Mouse (Mus musculus) cerebellum, postnatal 10 days (tissue): ENCODE results near the gene Eif2s2.
A peak's percentile ranks its signal among the peaks of the same experiment; 100 is the strongest.
"Not testable (repeated sequence)": the region's sequence is repeated elsewhere in the genome, so short reads cannot be mapped to it uniquely, and the experiment has no call there.

Experiments
- DNase-seq, 2 experiments: peaks; one replicate each; pipeline ENCODE4 v3.0.0; 2021; ENCODE audit warnings: mixed read lengths in 2 of 2

Gene Eif2s2

DNA sequence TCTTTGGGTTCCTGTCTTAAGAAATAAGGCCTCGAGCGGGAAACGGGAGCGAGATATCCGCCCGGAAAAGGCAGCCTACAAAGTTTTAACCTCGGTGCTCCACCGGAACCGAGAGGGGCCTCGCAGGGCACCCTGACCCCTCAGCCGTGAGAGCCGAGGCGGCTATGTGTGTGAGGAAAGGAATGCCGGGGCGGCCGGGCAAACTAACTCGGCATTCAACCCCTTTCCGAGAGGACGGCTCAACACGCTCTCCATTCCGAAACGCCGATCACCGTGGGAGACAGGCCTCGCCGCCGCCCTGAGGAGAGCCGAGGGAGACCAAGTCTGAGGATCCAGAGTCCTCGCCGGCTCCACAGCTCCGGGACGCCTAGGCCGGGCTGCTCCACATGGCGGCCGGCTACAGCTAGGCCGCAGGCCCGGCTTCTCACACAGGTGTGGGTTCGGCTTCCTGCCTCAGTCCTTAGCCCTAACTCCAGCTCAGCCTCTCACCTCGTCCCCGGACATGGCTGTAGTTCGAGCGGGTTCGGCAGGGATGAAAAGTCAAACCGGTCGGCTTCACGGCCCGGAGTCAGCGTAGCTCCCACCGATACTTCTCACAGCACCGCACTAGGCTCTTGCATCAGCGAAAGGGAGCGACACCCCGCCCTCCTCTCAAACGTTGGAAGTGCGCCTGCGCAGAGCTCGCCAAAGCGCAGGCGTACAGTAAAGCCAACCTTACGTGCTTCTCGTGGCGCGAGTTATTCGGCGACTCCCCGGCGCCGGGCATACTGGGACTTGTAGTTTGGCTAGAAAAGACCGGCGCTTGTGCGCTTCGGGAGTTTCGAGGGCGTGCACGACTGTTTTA is at the start of gene Eif2s2:
Gene Eif2s2 (minus strand): TSS at position 735 of the 844 bp plus-strand sequence.
- DNase-seq, result peak; percentile 96 to 98

DNA sequence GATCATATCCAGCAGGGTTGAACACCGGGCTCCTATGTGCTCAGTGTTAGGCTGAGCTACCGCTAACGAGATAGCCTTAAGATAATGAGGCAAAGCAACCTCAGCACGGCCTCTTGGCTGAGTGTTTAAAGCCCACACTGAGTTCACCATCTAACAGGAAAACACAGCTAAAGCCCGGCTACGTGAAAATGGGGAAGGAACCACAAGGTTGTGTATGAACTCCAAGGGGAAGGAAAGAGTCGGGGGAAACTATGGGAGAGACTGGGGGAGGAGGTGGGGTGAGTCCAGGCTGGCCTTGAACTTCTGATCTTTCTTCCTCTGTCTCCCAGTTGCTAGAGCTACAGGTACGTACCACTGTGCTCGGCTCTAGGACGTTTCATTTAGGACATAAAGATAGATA is 49.2 kb upstream of the Eif2s2 start:
- no peak for DNase-seq

DNA sequence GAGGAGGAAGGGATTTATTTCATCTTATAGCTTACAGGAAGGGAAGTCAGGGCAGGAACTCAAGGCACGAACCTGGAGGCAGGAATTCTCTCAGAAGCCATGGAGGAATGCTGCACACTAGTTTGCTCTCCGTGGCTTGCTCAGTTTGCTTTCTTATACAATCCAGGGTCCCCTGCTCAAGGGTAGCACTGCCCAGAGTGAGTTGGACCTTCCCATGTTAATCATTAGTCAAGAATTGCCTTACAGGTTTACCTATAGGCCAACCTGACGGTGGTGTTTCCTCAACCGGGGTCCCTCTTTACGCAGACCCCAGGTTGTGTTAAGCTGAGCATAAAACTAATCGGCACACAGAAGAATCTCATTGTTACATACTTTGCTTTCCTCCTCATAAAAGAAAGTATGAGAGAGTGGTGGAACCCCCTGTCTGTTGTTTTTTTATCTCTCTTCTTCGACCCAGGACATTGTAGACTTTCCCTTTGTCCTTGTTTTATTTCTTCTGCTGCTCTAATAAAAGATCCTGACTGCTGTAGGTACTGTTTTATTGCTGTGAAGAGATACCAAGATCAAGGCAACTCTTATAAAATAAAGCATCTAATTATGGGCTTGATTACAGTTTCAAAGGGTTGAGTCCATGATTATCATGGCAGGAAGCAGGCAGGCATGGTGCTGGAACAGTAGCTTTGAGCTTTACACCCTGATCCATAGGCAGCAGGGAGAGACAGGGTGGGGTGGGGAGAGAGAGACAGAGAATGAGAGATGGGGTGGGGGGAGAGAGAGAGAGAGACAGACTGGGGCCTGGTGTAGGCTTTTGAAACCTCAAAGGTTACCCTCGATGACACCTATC is 45.0 kb upstream of the Eif2s2 start:
- DNase-seq, result no peak

DNA sequence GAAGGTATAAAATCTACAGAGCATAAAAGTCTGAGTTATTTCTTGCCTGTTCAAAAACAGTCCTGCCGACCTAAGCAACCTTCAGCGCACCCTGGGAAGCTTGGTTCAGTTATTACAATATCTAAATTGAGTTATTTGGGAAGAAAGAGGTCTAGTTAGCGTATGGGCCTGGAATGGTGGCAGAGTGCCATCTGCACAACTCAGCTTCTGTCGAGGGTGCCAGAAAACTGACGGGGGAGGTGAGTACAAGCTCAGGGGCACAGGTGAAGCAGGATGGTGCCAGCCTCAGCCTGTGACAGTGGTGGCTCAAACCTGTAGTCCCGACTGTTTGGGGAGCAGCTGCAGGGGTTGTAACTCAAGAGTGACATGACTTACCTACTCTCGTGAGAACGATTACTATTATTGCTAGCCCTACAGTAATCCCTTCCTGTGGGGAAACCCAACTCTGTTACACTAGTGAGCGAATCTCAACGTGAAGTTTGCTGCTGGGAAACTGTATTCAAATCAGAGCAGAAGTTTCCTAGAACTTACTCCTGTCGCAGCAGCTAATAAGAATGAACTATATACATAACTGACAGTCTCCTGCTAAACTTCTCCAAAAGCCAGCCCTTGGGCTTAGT is 43.9 kb upstream of the Eif2s2 start:
- DNase-seq, result peak; percentile 47 to 55

DNA sequence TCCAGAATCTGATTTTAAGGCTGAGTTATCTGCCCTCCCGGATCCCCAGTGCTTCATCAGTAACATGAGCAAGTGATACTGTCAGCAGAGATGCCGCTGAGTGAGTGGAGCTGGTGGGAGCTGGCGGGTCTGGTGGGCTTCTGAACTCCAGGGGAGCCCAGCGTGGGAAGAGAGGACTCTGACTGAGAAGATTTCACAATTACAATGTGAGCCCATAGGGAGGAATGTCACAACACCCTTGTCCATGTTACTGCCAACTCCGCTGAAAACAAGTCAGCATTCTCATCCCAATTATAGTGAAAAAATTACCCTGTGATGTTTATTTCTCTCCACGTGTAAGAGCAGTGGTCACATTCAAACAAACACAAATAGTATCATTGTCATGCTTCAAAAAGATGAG is 43.4 kb upstream of the Eif2s2 start:
- DNase-seq, result no peak

DNA sequence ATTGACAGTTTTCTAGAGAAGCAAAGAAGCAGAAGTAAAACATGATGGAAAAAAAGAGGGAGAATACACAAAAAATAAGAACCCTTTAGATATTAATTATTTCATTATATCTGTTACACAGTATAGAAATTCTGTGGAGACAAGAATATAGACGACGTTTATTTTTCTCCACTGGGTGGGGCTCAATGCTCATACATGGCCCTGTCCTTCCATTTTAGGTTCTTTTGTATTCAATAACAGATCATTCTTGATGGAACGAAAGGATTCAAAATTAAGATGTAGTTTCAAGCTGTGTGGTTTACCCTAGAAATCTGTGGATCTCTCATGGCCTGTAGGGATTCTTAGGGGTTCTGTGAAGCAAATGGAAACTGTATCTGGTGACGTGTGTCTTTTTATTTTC is 41.1 kb upstream of the Eif2s2 start:
- peak; percentile 29 to 31 for DNase-seq

DNA sequence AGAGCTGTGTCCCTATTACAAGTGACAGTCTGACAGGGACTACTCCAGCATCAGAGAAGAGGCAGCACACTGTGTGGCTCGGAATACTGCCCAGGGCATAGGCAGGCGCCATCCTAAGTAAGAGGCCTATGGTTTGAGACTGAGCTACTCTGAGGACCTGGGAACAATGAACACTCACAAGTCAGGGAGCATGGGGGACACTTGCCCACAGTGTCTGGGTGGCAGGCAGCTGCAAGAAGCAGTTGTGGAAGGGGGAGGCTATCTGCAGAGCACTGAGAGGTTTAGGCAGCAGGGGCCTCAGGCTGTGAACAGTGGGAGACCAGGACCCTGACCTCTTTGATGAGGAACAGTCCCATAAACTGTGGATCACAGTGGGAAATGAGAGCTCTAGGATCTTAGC is 35.6 kb upstream of the Eif2s2 start:
- peak in 1 of 2 experiments; percentile 58 for DNase-seq

DNA sequence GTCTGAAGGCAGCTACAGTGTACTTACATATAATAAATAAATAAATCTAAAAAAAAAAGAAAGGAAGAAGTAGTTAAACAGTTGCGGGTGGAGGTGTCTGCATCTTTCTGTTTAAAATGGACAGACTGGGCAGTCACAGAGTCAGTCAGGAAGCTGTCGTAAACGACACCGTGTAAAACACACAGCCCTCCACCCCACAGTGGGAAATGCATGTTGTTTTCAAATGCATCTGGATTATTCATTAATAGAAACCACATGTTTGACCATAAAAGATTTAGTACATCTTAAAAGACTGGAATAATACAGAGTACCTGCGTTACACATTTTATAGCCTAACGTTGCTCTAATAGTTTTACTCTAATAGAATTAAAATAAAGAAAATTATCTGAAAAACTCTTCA is 34.1 kb upstream of the Eif2s2 start:
- DNase-seq, result no peak

DNA sequence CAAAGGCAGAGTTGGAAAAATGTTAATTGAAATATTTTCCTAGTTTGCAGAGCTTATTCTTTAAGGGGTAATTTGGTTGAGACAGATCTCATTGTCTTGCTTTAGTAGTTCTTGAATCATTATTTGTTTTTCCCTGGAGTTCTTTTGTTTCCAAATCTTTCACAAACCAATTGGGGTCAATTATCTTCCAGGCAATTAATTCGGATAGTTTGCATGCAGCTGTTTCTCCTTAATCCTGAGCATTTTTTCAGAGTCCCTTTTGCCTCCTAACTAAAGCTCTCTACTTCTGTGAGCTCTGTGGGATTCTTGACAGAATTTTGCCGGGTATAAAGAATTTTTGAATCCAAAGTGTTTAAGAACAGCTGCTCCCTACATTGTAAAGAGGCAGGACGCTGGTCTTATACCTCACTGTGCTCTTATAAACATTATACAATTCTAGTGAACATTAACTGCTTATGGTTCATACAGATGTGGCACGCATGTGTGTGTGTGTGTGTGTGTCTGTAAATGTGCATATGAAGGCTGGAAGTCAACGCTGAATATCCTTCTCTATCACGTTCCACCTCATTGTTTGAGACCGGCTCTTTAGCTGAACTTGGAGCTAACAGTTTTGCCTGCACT is 32.8 kb upstream of the Eif2s2 start:
- no peak for DNase-seq

DNA sequence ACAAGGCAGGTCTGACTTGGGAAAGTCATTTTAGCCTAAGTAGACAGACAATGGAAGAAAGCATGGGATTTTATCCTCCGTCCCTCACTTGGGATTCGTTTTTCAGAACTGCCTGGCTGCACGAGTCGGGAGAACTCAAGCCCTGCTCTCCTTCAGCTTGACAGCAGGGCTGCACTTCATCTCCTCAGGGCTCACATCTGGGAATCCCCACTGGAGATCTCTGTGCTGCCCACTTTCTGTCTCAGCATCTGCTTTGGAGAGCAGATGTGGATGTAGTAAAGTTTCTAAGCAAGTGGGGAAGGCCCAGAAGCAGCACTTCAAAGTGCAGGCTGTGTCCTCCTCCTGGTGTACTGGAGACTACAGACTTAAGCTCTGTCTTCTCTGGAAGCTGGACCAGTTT is 29.4 kb upstream of the Eif2s2 start:
- DNase-seq, result not testable (repeated sequence)

DNA sequence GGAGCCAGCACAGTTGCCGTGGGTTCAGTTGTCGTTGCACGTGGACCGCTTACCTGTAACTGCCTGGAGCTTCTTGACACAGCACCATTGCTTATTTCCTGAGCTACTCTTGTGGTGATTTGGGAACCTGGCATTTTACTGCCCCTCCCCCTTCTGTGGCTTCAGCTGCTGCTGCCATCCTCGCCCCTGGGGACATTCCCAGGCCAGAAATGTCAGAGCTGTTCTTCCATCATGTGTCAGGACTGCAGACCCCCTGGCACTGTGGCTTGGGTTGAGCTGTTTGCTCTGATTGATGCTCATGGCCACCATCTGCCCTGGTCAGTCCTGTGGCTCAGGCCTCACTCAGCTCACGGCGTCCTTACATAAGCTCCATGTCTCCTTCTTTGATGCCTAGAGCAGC is 28.2 kb upstream of the Eif2s2 start:
- peak; percentile 74 to 77 for DNase-seq

DNA sequence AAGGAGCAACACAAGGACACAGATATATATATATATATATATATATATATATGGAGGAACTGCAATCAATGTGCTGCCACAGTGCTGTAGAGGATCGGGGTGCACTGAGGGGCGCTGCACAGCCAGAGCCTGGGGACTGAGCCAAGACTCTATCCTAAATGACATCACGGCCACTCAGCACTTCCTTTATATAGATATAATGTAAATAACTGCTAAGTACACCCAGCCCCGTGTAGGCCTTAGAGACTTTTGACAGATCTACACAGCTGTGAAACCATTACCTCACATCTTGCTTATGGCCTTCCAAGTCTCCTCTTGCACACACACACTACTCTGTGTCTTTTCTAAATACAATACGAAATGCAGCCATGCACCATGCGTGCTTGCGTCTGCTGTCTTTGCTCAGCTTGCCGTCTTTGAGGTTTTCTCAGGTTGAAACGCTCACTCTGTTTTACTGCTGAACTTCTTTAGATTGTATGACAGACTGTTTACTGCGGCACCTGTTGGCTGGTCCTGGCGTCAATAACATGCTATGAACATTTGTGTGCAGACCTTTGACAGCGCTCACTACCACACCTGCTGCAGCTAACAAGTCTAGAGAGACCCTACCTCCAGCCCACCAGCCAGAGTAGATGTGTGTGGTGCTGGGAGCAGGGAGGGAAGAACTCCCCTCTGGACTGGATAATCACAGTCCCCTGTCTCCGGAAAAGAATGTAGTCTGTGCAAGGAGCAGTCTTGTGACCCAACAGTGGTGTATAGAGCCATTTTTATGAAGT is 25.3 kb upstream of the Eif2s2 start:
- no peak for DNase-seq

DNA sequence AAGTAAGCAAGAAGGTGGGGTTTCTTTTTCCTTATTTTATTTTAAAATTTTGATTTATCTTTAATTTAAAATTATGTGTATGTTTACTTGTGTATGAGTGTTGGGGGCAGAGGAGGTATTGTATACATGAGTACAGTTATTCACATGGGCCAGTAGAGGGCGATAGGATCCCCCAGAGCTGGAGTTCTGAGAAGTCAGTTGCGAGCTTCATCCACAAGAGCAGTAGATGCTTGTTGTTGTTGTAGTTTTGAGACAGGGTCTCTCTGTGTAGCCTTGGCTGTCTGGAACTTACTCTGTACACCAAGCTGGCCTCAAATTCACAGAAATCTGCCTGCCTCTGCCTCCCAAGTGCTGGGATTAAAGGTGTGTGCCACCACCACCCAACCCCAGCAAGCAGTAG is 23.8 kb upstream of the Eif2s2 start:
- peak; percentile 49 to 62 for DNase-seq

DNA sequence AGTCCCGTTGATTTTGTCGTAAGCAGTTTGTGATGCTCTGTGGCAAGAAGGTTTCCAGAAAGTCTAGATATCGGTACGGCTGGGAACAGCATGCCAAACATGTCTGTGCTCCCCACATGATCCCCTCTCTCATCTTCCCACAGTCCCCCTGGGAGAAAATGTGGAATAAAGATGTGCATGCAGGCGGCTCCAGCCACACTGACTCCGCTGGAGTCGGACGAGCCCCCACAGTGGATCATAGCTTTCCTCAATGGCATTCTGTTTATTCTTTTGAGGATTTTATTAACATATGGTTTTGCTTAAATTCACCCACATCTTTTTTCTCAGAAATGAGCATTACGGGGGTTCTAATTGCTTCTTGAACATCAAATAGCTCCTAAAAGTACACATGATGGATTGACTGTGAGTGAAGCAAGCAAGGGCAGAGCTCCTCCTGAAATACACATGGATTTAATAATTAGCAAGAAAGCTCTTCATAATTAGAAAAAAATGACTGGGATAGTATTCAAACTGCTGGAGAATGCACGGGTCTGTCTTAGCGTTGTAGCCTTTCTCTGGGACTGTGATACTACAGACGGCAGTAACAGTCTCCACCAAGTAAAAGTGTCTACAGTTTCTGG is 23.3 kb upstream of the Eif2s2 start:
- DNase-seq, result no peak

DNA sequence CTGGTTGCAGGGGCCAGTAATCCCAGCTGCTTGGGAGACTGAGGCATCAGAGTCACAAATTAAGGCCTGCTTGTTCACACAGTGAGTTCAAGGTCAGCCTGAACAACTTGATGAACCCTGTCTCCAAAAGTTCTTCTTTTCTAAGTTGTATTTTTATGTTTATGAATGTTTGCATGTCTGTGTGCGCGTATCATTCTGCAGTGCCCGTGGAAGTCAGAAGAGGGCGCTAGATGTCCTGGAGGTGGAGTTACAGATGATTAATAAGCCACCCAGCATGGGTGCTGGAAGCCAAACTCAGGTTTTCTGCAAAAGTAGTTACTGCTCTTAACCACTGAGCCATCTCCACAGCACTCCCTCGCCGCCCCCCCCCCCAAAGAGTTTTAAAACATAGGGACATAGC is 17.1 kb upstream of the Eif2s2 start:
- DNase-seq, result peak; percentile 32 to 34

DNA sequence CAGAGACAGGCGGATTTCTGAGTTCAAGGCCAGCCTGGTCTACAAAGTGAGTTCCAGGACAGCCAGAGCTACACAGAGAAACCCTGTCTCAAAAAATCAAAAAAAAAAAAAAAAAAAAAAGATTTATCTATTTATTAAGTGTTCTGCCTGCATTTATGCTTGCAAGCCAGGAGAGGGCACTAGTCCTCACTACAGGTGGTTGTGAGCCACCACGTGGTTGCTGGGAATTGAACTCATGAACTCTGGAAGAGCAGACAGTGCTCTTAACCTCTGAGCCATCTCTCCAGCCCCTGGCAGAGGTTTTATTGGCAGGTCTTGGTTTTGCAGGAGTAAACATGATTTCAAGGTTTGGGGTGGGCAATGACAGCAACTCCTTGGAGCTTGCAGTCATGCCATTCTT is 15.5 kb upstream of the Eif2s2 start:
- DNase-seq, result not testable (repeated sequence)

DNA sequence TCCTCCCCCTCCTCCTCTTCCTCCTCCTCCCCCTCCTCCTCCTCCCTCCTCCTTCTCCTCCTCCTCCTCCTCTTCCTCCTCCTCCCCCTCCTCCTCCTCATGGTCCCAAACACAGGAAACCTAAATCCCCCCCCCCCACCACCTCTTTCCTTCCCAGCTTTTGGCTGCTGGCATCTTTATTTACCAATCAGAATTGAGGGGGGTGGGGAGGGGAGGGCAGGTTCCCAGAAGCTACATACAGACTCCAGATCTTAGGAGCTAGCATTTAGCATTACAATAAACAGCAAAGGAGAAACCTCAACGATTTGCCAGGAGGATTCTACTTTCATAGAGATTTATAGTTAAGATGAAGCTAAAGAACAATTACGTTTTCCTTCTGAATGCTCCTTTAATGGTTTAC is 13.1 kb upstream of the Eif2s2 start:
- no peak for DNase-seq

DNA sequence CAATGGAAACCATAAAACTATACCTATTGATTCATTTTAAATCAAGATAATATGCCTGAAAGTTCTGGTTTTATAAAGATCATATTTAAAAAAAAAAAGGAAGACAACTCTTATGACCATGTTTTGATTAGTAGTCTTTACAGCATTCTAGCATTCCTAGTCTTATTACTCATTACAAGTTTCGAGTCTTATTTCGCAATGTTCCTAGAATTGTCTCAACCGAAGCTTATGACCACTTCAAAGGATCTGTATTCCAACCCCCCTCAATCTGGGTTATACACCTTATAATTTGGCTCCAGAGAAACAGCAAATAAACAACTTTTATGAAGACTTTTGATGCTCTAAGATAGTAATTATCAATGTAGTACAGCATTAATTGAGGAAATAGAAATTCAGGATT is 9.4 kb upstream of the Eif2s2 start:
- DNase-seq, result no peak

DNA sequence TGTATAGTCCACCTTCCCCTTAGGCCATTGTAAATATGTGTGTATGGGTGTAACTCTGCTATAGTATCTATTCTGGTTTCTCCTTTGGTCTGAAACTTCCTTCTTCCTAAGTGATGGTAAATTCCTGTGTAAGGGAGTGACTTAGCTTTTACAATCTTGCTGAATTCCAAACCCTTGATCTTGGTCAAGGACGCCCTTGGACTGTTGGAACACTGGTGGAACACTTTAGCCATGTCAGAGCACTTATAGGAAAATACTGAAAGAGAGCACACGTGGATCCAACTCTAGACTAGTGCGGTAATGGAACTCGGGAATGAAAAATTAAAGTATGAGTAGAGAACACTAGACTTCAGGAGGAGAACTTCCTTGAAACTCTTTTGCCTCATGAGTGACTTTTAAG is 6.7 kb upstream of the Eif2s2 start:
- DNase-seq, result not testable (repeated sequence)

DNA sequence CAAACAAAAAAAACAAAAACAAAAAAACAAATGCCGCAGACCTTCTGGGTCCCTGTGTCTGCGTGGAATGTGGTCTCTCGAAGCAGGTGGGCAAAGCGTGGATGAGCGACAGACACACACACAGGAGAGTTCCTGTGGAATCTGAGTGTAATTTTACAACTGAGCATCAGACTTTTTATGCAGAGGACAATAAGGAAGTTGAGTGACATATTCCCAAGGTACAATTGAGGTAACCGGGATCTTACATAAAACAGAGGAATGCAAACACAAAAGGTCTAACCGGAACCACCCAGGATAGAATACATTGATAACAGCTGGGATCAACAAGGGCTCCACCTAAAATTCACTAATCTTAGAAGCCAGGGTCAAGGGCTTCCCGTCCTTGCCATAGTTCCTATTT is 6.3 kb upstream of the Eif2s2 start:
- DNase-seq, result not testable (repeated sequence)

DNA sequence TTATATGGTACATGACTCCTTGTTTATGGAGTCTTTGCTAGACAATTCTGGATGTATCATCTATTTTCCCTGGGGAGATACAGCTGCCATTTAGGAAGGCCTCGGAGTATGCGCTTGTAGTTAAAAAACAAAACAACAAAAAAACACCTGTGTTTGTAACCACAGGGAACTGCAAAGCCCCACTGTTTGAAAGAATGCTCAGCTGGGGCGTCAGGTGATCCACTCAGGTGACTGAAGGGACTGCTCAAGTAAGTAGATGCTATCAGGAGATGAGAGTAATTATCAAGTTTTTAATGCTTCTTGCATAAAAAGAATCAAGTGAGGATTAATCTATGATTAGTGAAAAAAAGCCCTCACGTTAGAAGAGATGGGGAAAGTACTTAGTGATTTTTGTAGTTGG is 813 bp upstream of the Eif2s2 start:
- DNase-seq, result no peak

DNA sequence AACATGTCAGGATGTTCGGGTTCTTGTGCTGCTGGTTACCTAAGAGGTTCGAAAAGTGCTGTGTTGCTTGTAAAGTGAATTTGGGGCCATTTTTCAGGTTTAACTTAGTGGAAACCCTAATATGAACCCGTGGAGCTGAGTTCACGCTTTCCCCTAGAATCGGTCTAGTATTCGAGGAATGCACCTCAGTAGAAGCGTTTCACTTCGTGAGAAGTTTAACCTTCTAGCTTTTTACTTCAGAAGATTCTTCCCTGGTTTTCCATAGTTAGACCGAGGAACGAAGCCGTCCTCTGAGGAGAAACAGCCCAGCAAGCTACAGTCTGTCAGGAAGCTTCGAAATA is 280 bp upstream of the Eif2s2 start:
- no peak for DNase-seq
